ENCODE assay signal across 8 mouse cellular contexts in the genomic region with DNA sequence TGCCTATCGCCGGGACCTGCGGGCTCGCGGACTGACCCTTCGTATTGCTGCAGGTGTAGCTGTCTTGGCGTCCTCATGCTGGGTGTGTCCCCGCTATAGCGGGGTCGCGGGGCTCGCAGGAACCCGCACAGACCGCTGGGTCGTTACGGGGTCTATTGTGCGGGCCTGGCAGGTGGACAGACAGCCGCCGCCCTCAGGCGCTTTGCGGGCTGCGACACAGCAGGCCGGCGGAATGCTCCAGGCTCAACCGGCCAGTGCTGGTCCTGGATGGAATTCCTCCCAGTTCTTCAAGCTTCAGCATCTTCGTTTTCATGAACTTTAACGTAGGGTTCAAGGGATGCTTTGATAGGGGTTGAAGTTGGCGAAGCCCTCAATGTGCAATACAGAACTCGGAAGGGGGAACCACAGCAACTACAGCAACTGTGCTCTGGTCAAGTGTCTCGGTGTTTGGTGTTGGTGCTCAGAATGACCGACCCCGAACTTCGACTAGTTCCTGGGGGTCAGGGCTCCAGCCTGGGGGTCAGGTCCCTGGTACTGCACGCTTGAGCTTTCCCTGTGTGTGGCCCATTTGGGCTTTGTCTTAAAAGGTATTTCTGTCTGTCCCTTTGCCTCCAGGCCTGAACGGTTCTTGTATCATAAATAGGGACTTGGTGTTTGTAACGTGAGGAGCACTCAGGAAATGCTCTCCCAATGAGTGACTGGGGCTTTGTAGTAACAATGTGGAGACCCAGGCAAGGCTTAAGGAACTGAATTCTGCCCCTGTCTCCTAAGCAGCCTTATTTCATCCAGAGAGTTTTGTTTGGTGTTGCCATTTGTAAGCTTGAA. TPM values are rescaled to one million over a fixed set of nuclear protein-coding genes. Genes with fewer than 3 reads are reported as not detected.
A peak's percentile ranks its signal among the peaks of the same experiment; 100 is the strongest.
DNase-seq lines count a peak whose midpoint lies in the region; ATAC-seq and TF ChIP-seq lines count a peak whose summit lies in the region.

No protein-coding gene starts in this region.

- peak overlapping the region; percentile 90 for H3K4me3 ChIP-seq in testis, adult 2 months (ENCODE audit: control insufficient read depth, low read depth, low read length)
- peak overlapping the region; percentile 86 for H3K4me3 ChIP-seq in hindbrain, embryonic 12.5 days
- H3K4me3 ChIP-seq in liver, embryonic 11.5 days (ENCODE audit: low read depth, low read length), result peak overlapping the region; percentile 83

- DNase-seq in testis, postnatal 14 days (ENCODE audit: low spot score), result no peak
- DNase-seq in embryo, embryonic 10.5 days (ENCODE audit: low spot score), result peak; percentile 53
- DNase-seq in liver, embryonic 11.5 days (ENCODE audit: low spot score), result peak; percentile 46
- no peak for DNase-seq in cerebellum, adult 9-11 months
- DNase-seq in right cerebral cortex, postnatal 4 days, result no peak

- H3K27ac ChIP-seq in testis, adult 2 months (ENCODE audit: control insufficient read depth, insufficient read depth, low read depth, low read length), result peak overlapping the region; percentile 42
- peak overlapping the region; percentile 81 for H3K27ac ChIP-seq in hindbrain, embryonic 12.5 days
- peak overlapping the region; percentile 94 for H3K27ac ChIP-seq in liver, embryonic 11.5 days (ENCODE audit: low read depth, low read length)

- WGBS in hindbrain, embryonic 12.5 days, result 4% methylated on average over 36 of the region's 36 CpGs
- WGBS in liver, embryonic 11.5 days, result 5% methylated on average over 36 of the region's 36 CpGs

- no peaks in the 10 kb centered on the region for H3K36me3 ChIP-seq in testis, adult 2 months (ENCODE audit: control insufficient read depth, insufficient read depth, low read length)
- no peaks in the 10 kb centered on the region for H3K36me3 ChIP-seq in hindbrain, embryonic 12.5 days
- H3K36me3 ChIP-seq in liver, embryonic 11.5 days (ENCODE audit: control insufficient read depth, insufficient read depth, low read length), result no peaks in the 10 kb centered on the region

- H3K9ac ChIP-seq in hindbrain, embryonic 12.5 days, result peak overlapping the region; percentile 85
- peak overlapping the region; percentile 91 for H3K9ac ChIP-seq in liver, embryonic 11.5 days (ENCODE audit: low read depth, low read length)

- H3K4me2 ChIP-seq in hindbrain, embryonic 12.5 days (replicated peaks), result peak overlapping the region; percentile 90
- peak overlapping the region; percentile 99 for H3K4me2 ChIP-seq in liver, embryonic 11.5 days

- H3K27me3 ChIP-seq in testis, adult 2 months (ENCODE audit: control insufficient read depth, insufficient read depth, low read length), result no peaks in the 10 kb centered on the region
- H3K27me3 ChIP-seq in hindbrain, embryonic 12.5 days, result peaks cover 20% of the 10 kb centered on the region
- H3K27me3 ChIP-seq in liver, embryonic 11.5 days (replicated peaks; ENCODE audit: control insufficient read depth, insufficient read depth, low read length), result peaks cover 11% of the 10 kb centered on the region

- ATAC-seq in hindbrain, embryonic 12.5 days (ENCODE audit: low FRiP score), result peak; percentile 67; the same call in 1 of the 2 replicates
- ATAC-seq in liver, embryonic 11.5 days (replicated peaks; ENCODE audit: low FRiP score), result peak; percentile 4; the same call in 1 of the 2 replicates
- ATAC-seq in megakaryocyte progenitor cell, adult 5-6 weeks (replicated peaks; ENCODE audit: poor library complexity), result no peak

- peaks cover 18% of the 10 kb centered on the region for H3K4me1 ChIP-seq in testis, adult 2 months (ENCODE audit: control insufficient read depth, insufficient read depth, low read length)
- peaks cover 30% of the 10 kb centered on the region for H3K4me1 ChIP-seq in hindbrain, embryonic 12.5 days
- H3K4me1 ChIP-seq in liver, embryonic 11.5 days (replicated peaks; ENCODE audit: control insufficient read depth, insufficient read depth, low read length), result peaks cover 33% of the 10 kb centered on the region

- TF ChIP-seq CTCF in testis, adult 2 months (IDR thresholded peaks at IDR 0.05; ENCODE audit: control insufficient read depth, insufficient read depth, insufficient replicate concordance, low read depth, low read length), result no peak

- TF ChIP-seq POLR2A in testis, adult 2 months (IDR thresholded peaks at IDR 0.05; ENCODE audit: control insufficient read depth, low read depth, low read length), result no peak

- H3K9me3 ChIP-seq in hindbrain, embryonic 12.5 days (replicated peaks), result no peaks in the 10 kb centered on the region
- H3K9me3 ChIP-seq in liver, embryonic 11.5 days (ENCODE audit: control insufficient read depth, low read length), result no peaks in the 10 kb centered on the region

RNA-seq across cellular contexts. Expression of a gene that starts 0.8 kb away (rescaled TPM):
- 5.1 and 7.9 TPM in 2 replicates for polyA plus RNA-seq in testis, adult 2 months (2012; rRNA removed)
- polyA plus RNA-seq in hindbrain, embryonic 12.5 days (2016; fragmentation: Nextera tagmentation; extraction: Ambion mirVana), result 21.4 and 21.7 TPM in 2 replicates
- 30.4 and 30.7 TPM in 2 replicates for polyA plus RNA-seq in liver, embryonic 11.5 days (2014; fragmentation: Nextera tagmentation; extraction: Ambion mirVana)
- 18.6 and 20.4 TPM in 2 replicates for total RNA-seq in megakaryocyte progenitor cell, adult 5-6 weeks (2015)
- 13.8 and 15.5 TPM in 2 replicates for total RNA-seq in megakaryocyte progenitor cell, adult 5-6 weeks (2017)

RNA-seq across cellular contexts. Expression of a gene that starts 1.7 kb away (rescaled TPM):
- 19.5 and 21.1 TPM in 2 replicates for polyA plus RNA-seq in testis, adult 2 months (2012; rRNA removed)
- polyA plus RNA-seq in hindbrain, embryonic 12.5 days (2016; fragmentation: Nextera tagmentation; extraction: Ambion mirVana), result 0.15 and 0.16 TPM in 2 replicates
- polyA plus RNA-seq in liver, embryonic 11.5 days (2014; fragmentation: Nextera tagmentation; extraction: Ambion mirVana), result 0.19 TPM in 1 of 2 replicates, not detected in the other
- total RNA-seq in megakaryocyte progenitor cell, adult 5-6 weeks (2015), result 0.24 TPM in 1 of 2 replicates, not detected in the other
- total RNA-seq in megakaryocyte progenitor cell, adult 5-6 weeks (2017), result 0.03 TPM in 1 of 2 replicates, not detected in the other

Comparison
In these comparisons a context has a peak if more than half of its experiments do, and no peak if none do; other contexts are left out.
1. H3K27ac ChIP-seq: peak in every context shown above with its lines; median percentile 94 in liver, embryonic 11.5 days; 81 in hindbrain, embryonic 12.5 days; 42 in testis, adult 2 months.
2. DNase-seq: peak in embryo, embryonic 10.5 days (single experiment) and liver, embryonic 11.5 days (single experiment); none in testis, postnatal 14 days (single experiment), cerebellum, adult 9-11 months (single experiment) and right cerebral cortex, postnatal 4 days (single experiment).
3. RNA of a gene that starts 1.7 kb away (polyA plus RNA-seq): 19.5 to 21.1 TPM in testis, adult 2 months; 0.15 to 0.16 TPM in hindbrain, embryonic 12.5 days and 0.19 TPM in liver, embryonic 11.5 days; every median in the first group is over 10 times any median in the second.
4. Peak in every context shown above with its lines, with median percentiles within 50 percentile points of each other: H3K4me3 ChIP-seq.